Mouse (Mus musculus) central nervous system, embryonic 14 days (tissue): Measurements from ENCODE around the gene Vwa7. TPM values are rescaled to one million over a fixed set of nuclear protein-coding genes. Genes with fewer than 3 reads are reported as not detected.

Source experiments
- polyA plus RNA-seq: library from polyadenylated mRNA; depleted of rRNA; stranded (reverse); fragments of >200 nt; gene quantifications from 2 replicates; pipeline ENCODE4 v1.2.3, GENCODE M21; 2012; rRNA removed

Gene Vwa7
- 0.54 and 0.55 TPM in 2 replicates for polyA plus RNA-seq

GRCm38 (mm10) chr17:35016376-35016775 is at the start of gene Vwa7:
Gene Vwa7, plus strand, starts transcription at chr17:35016579.

GRCm38 (mm10) chr17:34969822-34970221 is 46.6 kb upstream of the Vwa7 start, which contains the start of gene Gm20481:
Gene Gm20481, plus strand, starts transcription at chr17:34969912.

GRCm38 (mm10) chr17:34972069-34972749 is 44.2 kb upstream of the Vwa7 start, which contains the start of the genes Hspa1a and Hspa1l:
Gene Hspa1a, minus strand, starts transcription at chr17:34972156.
Gene Hspa1l, plus strand, starts transcription at chr17:34972703.

DNA sequence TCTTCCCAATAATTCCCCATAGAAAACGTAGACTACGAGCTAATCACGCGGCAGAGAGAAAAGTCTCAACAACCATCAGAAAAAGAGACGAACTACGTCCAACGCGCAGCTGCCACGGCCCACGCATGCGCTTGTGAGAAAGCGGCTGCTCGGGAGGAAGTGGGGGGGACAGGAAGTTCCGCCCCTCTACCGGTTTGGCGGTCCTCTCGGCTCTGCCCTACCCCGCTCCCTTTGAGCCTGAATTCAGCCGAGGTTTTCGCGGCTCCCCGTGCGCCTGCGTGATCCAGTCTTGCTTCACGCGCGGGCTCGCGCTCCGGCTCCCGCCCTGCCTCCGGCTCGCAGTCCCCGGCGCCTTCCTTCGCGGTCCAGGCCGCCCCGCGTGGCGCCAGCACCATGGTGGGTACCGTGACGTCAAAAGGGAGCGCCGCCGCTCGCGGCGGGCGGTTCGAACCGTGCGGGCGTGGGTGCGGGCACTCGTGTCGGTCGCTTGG is 34.6 kb upstream of the Vwa7 start, which contains the start of gene Lsm2:
TSS of gene Lsm2 (plus strand) at position 173 of the 491 bp plus-strand sequence.

DNA sequence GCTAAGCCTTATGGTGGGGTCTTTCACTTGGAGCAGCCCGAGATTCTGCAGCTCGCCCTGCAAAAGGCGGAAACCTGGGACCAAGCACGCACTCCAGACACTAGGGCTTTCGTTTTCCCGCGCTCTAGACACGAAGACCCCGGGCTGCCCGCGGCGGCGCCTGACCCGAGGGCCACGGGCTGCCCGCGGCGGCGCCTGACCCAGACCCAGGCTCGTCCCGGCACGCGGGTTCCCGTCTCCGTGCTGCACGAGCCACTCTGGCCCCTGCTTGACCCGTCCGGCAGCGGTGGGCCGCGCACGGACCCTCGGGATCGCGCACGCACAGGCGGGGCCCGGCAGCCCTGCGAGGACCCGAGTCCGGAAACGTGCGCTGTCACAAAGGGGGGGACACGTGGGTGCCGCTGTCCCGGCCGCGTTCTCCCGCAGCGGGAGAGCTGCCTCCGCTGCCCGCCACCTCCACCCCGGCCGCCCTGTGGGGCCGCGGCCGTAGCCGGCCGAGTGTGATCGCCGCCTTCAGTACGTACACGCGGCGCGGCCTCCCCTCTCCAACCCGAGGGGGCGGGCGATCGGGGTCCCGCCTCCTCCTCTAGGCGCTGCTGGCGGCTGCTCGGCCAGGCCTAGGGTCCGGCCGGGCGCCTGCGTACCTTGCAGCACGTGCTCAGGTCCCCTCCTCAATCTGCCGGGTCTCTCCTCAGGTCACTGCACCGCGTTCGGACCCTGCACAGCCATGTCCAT is 15.5 kb upstream of the Vwa7 start, which contains the start of gene Vars:
TSS of gene Vars (plus strand) at position 271 of the 735 bp plus-strand sequence.

GRCm38 (mm10) chr17:35027277-35028068 is 11.1 kb downstream of the Vwa7 start, which contains the start of gene Sapcd1:
Gene Sapcd1, minus strand, starts transcription at chr17:35028016.

DNA sequence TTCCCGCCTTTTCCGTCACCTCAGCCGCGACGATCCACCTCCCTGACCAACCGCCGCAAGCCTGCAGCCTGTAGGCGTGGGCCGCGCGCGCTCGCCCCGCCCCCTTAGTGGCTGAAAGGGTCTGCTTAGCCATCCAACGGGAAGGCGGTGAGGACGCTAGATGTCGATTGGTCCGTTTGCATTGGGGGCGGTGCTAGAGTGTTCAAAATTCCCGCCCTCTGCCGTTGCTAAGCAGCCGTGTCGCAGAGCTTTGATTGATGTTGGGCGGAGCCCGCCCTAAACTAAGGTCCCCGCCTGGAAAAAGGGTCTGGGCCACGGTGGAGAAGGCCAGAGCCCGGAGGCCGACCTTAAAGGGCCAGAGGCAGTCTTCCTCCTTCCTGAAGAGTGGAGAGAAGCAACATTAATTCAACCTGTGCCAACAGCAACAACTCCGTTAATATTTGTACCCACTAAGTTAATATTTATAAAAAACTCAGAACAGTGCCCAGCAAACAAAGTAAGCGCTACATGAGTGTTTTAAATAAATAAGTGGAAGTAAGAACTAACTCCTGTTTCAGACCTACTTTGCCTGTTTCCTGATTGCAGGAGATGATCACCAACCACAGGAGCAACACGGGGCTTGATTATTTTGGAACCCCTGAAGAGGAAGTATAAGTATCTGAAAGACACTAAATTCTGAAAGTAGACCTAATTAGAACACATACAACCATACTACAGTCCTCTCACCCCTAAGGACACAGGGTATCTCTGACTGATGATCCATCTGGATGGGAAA is 30.5 kb downstream of the Vwa7 start, which contains the start of gene Msh5:
TSS of gene Msh5 (minus strand) at position 65 of the 775 bp plus-strand sequence.

GRCm38 (mm10) chr17:35049561-35050016 is 33.2 kb downstream of the Vwa7 start, which contains the start of gene Clic1:
Gene Clic1, plus strand, starts transcription at chr17:35049966.

DNA sequence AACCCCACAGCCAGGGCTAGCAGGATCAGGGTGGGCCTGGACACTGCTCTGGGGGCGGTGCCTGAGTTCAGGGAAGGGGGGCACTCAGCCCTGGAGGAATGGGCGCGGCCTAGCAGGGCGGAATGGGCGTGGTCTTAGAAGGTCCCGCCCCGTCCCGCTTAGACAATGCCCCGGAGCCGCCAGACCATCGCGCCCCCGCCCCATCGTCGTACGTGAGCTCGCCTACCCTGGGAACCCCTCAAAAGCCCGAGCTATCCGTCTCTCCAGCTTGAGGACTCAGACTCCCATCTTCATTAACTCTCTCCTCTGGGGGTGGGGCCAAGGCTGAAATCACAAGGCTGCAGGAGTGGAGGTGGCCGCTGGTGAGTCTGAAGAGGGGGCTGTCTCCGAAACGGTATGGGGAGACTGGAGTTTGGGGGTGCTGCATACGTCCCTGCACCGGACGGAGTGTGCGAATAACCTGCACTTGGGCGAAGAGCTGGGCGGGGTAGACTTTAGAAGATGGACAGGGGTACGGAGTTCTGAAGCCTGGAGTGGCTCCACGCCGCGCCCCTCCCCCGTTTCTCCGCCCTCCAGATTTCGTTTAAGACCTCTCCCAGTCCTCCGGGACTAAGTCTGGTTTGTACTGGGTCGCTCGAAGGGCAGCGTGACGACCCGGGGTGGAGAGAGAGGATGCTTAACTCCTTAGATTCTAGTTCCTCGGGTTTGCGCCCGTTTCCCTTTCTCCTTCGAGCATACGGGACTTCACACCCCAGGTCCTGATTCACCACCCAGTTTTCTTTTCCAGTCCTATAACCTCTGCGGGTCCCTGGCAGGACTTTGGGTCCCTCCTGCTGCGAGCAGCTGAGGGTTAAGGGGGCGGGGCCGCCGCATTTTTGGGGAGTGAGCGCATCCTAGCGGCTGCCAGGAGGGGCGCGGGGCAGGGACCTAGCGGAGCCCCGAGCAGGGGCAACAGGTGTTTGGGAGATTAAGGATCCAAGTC is 42.8 kb downstream of the Vwa7 start, which contains the start of gene Ddah2:
TSS of gene Ddah2 (plus strand) at position 125 of the 982 bp plus-strand sequence.

GRCm38 (mm10) chr17:35064951-35065947 is 48.9 kb downstream of the Vwa7 start, which contains the start of gene Ly6g6c:
Gene Ly6g6c, plus strand, starts transcription at chr17:35065388.

DNA sequence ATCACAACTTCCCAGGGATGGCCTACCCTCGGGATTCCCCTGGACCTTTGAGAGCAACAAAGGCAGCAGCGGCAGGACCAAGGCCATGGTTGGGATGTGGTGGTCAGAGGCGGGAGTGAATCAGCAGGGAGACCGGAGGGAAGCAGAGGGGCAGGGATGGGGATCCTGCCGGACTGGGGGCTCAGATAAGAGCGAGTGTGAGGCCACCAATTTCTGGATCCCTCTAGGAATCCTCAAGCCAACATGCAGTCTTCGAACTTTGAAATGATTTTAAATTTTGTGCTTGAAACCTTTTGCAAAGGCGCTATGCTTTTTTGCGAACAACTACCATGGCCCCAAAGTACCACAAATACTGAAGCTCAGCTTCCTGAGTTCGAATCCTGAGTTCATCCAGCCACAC is 49.7 kb downstream of the Vwa7 start, which contains the start of gene Mpig6b:
TSS of gene Mpig6b (minus strand) at position 101 of the 400 bp plus-strand sequence.

Other genes with a start within 250 kb of the Vwa7 start
- 0.04 TPM in 1 of 2 replicates, not detected in the other for gene Cyp21a1, start 212.0 kb upstream of the Vwa7 start, polyA plus RNA-seq
- gene Stk19, start 179.6 kb upstream of the Vwa7 start, polyA plus RNA-seq: 68.6 and 70.2 TPM in 2 replicates
- 84.5 and 86.1 TPM in 2 replicates for gene Dxo, start 179.6 kb upstream of the Vwa7 start, polyA plus RNA-seq
- 102 and 104 TPM in 2 replicates for gene Skiv2l, start 166.4 kb upstream of the Vwa7 start, polyA plus RNA-seq
- gene Nelfe, start 166.2 kb upstream of the Vwa7 start, polyA plus RNA-seq: 74.4 and 75.2 TPM in 2 replicates
- 1.2 and 2.4 TPM in 2 replicates for gene Cfb, start 154.1 kb upstream of the Vwa7 start, polyA plus RNA-seq
- gene Zbtb12, start 137.1 kb upstream of the Vwa7 start, polyA plus RNA-seq: 112 and 124 TPM in 2 replicates
- not detected in 2 replicates for gene Gm20547, start 134.5 kb upstream of the Vwa7 start, polyA plus RNA-seq
- gene C2, start 118.3 kb upstream of the Vwa7 start, polyA plus RNA-seq: 2.2 and 3.4 TPM in 2 replicates
- 310 and 337 TPM in 2 replicates for gene Ehmt2, start 118.1 kb upstream of the Vwa7 start, polyA plus RNA-seq
- 0.02 and 0.08 TPM in 2 replicates for gene Slc44a4, start 102.1 kb upstream of the Vwa7 start, polyA plus RNA-seq
- 24.0 and 24.4 TPM in 2 replicates for gene Neu1, start 85.3 kb upstream of the Vwa7 start, polyA plus RNA-seq
- gene Hspa1b, start 57.3 kb upstream of the Vwa7 start, polyA plus RNA-seq: 4.4 and 6.7 TPM in 2 replicates
- not detected in 2 replicates for gene Gm20481, start 46.7 kb upstream of the Vwa7 start, polyA plus RNA-seq
- 4.1 and 5.8 TPM in 2 replicates for gene Hspa1a, start 44.4 kb upstream of the Vwa7 start, polyA plus RNA-seq
- gene Hspa1l, start 43.9 kb upstream of the Vwa7 start, polyA plus RNA-seq: 0.29 and 0.31 TPM in 2 replicates
- 113 and 117 TPM in 2 replicates for gene Lsm2, start 34.7 kb upstream of the Vwa7 start, polyA plus RNA-seq
- 96.9 and 103 TPM in 2 replicates for gene Vars, start 15.6 kb upstream of the Vwa7 start, polyA plus RNA-seq
- 6.1 TPM in 2 replicates for gene Sapcd1, start 11.4 kb downstream of the Vwa7 start, polyA plus RNA-seq
- 4.1 and 6.2 TPM in 2 replicates for gene Msh5, start 30.2 kb downstream of the Vwa7 start, polyA plus RNA-seq
- gene Clic1, start 33.4 kb downstream of the Vwa7 start, polyA plus RNA-seq: 89.1 and 106 TPM in 2 replicates
- gene Ddah2, start 42.5 kb downstream of the Vwa7 start, polyA plus RNA-seq: 371 and 426 TPM in 2 replicates
- 0.07 and 0.48 TPM in 2 replicates for gene Ly6g6c, start 48.8 kb downstream of the Vwa7 start, polyA plus RNA-seq
- 0.22 and 0.23 TPM in 2 replicates for gene Mpig6b, start 49.6 kb downstream of the Vwa7 start, polyA plus RNA-seq
- 3.0 and 7.1 TPM in 2 replicates for gene Ly6g6e, start 60.3 kb downstream of the Vwa7 start, polyA plus RNA-seq
- gene Ly6g6d, start 61.5 kb downstream of the Vwa7 start, polyA plus RNA-seq: 2.3 and 2.8 TPM in 2 replicates
- 0.10 and 0.16 TPM in 2 replicates for gene Ly6g6f, start 69.0 kb downstream of the Vwa7 start, polyA plus RNA-seq
- gene Abhd16a, start 72.7 kb downstream of the Vwa7 start, polyA plus RNA-seq: 93.6 and 106 TPM in 2 replicates
- gene Ly6g5c, start 91.7 kb downstream of the Vwa7 start, polyA plus RNA-seq: not detected in 2 replicates
- gene Ly6g5b, start 98.8 kb downstream of the Vwa7 start, polyA plus RNA-seq: 2.9 TPM in 2 replicates
- gene Gpank1, start 104.9 kb downstream of the Vwa7 start, polyA plus RNA-seq: 22.2 and 25.0 TPM in 2 replicates
- 218 and 221 TPM in 2 replicates for gene Csnk2b, start 105.5 kb downstream of the Vwa7 start, polyA plus RNA-seq
- 4.9 and 5.3 TPM in 2 replicates for gene D17H6S53E, start 109.8 kb downstream of the Vwa7 start, polyA plus RNA-seq
- gene Apom, start 115.5 kb downstream of the Vwa7 start, polyA plus RNA-seq: 1.1 and 1.2 TPM in 2 replicates
- gene Bag6, start 118.6 kb downstream of the Vwa7 start, polyA plus RNA-seq: 327 and 363 TPM in 2 replicates
- gene Prrc2a, start 148.3 kb downstream of the Vwa7 start, polyA plus RNA-seq: 357 and 368 TPM in 2 replicates
- gene Aif1, start 159.5 kb downstream of the Vwa7 start, polyA plus RNA-seq: 3.3 and 4.7 TPM in 2 replicates
- gene Lst1, start 171.9 kb downstream of the Vwa7 start, polyA plus RNA-seq: 12.8 and 13.3 TPM in 2 replicates
- gene Ltb, start 177.9 kb downstream of the Vwa7 start, polyA plus RNA-seq: 0.71 and 1.3 TPM in 2 replicates
- 0.34 and 0.66 TPM in 2 replicates for gene Tnf, start 185.4 kb downstream of the Vwa7 start, polyA plus RNA-seq
- gene Lta, start 188.8 kb downstream of the Vwa7 start, polyA plus RNA-seq: 0.32 and 0.34 TPM in 2 replicates
- not detected in 2 replicates for gene Gm16181, start 204.3 kb downstream of the Vwa7 start, polyA plus RNA-seq
- gene Atp6v1g2, start 217.1 kb downstream of the Vwa7 start, polyA plus RNA-seq: 68.5 and 73.3 TPM in 2 replicates
- 15.6 TPM in 2 replicates for gene Nfkbil1, start 219.2 kb downstream of the Vwa7 start, polyA plus RNA-seq
- 959 and 1,020 TPM in 2 replicates for gene Ddx39b, start 225.2 kb downstream of the Vwa7 start, polyA plus RNA-seq
- 38.6 and 42.0 TPM in 2 replicates for gene H2-D1, start 246.2 kb downstream of the Vwa7 start, polyA plus RNA-seq